9 mouse cellular contexts compared by ENCODE assay signal in the genomic region with DNA sequence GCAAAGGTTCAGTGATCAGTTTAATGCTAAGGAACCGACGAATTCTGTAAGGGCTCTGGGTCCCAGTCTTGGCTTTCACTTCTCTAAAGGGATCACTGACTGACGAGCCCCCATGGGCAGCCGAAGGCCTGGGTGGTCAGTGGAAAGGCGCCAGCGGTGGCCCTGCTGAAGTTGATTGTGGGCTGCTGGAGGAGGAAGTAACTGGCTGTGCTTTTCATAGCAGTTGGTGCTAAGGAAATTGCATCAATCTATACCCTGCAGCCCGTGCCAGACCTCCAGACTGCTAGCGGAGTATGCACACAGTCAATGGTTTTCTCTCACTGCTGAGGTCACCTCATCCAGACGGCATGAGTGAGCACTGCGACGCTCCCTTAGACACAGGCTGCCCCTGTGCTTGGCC. TPM values are rescaled to one million over a fixed set of nuclear protein-coding genes. Genes with fewer than 3 reads are reported as not detected.
DNase-seq lines count a peak whose midpoint lies in the region; ATAC-seq and TF ChIP-seq lines count a peak whose summit lies in the region.
"Had no signal": no experiment of that assay in that cellular context is flagged by ENCODE, and none has a peak within 500 bp of the region (broad histone marks: within the 10 kb centered on the region; RNA-seq: fewer than 3 reads in every experiment).

No protein-coding gene starts in this region.

- H3K4me3 ChIP-seq in E14TG2a.4 (replicated peaks; ENCODE audit: low read length) = peak overlapping the region; percentile 79; the same call in 1 of the 2 replicates
- H3K4me3 ChIP-seq in stomach, embryonic 16.5 days (replicated peaks; ENCODE audit: low read length) = peak overlapping the region; percentile 63

- no peak for TF ChIP-seq CTCF in E14TG2a.4 (conservative IDR thresholded peaks at IDR 0.05; ENCODE audit: low read length)

- H3K36me3 ChIP-seq in E14TG2a.4 (ENCODE audit: insufficient read depth, low read length) = no peaks in the 10 kb centered on the region
- H3K36me3 ChIP-seq in stomach, embryonic 16.5 days (ENCODE audit: control insufficient read depth, insufficient read depth, low read length) = no peaks in the 10 kb centered on the region

- peak overlapping the region; percentile 58; the same call in 1 of the 2 replicates for H3K27ac ChIP-seq in stomach, embryonic 16.5 days (ENCODE audit: low read length)

- H3K4me1 ChIP-seq in E14TG2a.4 (replicated peaks; ENCODE audit: low read depth, low read length) = peaks cover 48% of the 10 kb centered on the region
- H3K4me1 ChIP-seq in stomach, embryonic 16.5 days (ENCODE audit: control insufficient read depth, insufficient read depth, low read length) = peaks cover 14% of the 10 kb centered on the region; the same call in 1 of the 2 replicates

- WGBS in stomach, embryonic 16.5 days = 45% methylated on average over 11 of the region's 11 CpGs

- H3K9me3 ChIP-seq in E14TG2a.4 (ENCODE audit: low read length) = no peaks in the 10 kb centered on the region
- no peaks in the 10 kb centered on the region for H3K9me3 ChIP-seq in stomach, embryonic 16.5 days (replicated peaks; ENCODE audit: control insufficient read depth, low read length)

- peaks cover 80% of the 10 kb centered on the region for H3K27me3 ChIP-seq in E14TG2a.4 (ENCODE audit: insufficient read depth, low read length)
- peaks cover 37% of the 10 kb centered on the region for H3K27me3 ChIP-seq in stomach, embryonic 16.5 days (ENCODE audit: control insufficient read depth, insufficient read depth, low read length)

- peak; percentile 48 for ATAC-seq in megakaryocyte, adult 5-6 weeks (ENCODE audit: poor library complexity, severe bottlenecking)
- ATAC-seq in stomach, embryonic 16.5 days (ENCODE audit: insufficient read depth, low FRiP score) = no peak; the same call in 1 of the 2 replicates

- no peak overlapping the region; the same call in 1 of the 2 replicates for H3K9ac ChIP-seq in stomach, embryonic 16.5 days (ENCODE audit: low read length)

- H3K4me2 ChIP-seq in stomach, embryonic 16.5 days (ENCODE audit: low read depth, low read length) = peak overlapping the region; percentile 97; the same call in 1 of the 2 replicates

- DNase-seq in adrenal gland, adult (ENCODE audit: inconsistent age in 2 of 2, low spot score in 1 of 2) = peak; percentile 46 to 52
- no peak for DNase-seq in adrenal gland, adult 8-10 months
- DNase-seq in heart, adult 18-20 months = peak; percentile 51 to 83
- peak; percentile 29 for DNase-seq in kidney, postnatal 10 days
- DNase-seq in cerebellum, adult 9-11 months = no peak

RNA-seq across cellular contexts. Expression of a gene that starts 1.3 kb away (rescaled TPM):
- total RNA-seq in adrenal gland, adult 8-10 months (2022) = 10 to 100 TPM; 12.8 to 21.0 (median 16.2) TPM
- total RNA-seq in heart, adult 18-20 months (2021) = 10 to 100 TPM; 10.7 to 12.3 TPM
- total RNA-seq in megakaryocyte, adult 5-6 weeks (2015) = 228 and 275 TPM in 2 replicates
- total RNA-seq in megakaryocyte, adult 5-6 weeks (2017) = 275 and 308 TPM in 2 replicates
- 9.1 and 15.2 TPM in 2 replicates for polyA plus RNA-seq in stomach, embryonic 16.5 days (2015; fragmentation: Nextera tagmentation; extraction: Ambion mirVana)

RNA-seq across cellular contexts. Expression of a gene that starts 4.5 kb away (rescaled TPM):
- not detected for total RNA-seq in adrenal gland, adult 8-10 months (2022)
- total RNA-seq in heart, adult 18-20 months (2021) = not detected
- not detected in 2 replicates for total RNA-seq in megakaryocyte, adult 5-6 weeks (2015)
- total RNA-seq in megakaryocyte, adult 5-6 weeks (2017) = not detected in 2 replicates
- not detected in 2 replicates for polyA plus RNA-seq in stomach, embryonic 16.5 days (2015; fragmentation: Nextera tagmentation; extraction: Ambion mirVana)
- polyA plus RNA-seq: erythroblast, embryonic 14.5 days had no signal

RNA-seq across cellular contexts. Expression of a gene that starts 30.8 kb away (rescaled TPM):
- total RNA-seq in adrenal gland, adult 8-10 months (2022) = 100 to 1,000 TPM in 3 of 4 experiments, 10 to 100 TPM in 1; 97.3 to 112 (median 104) TPM
- 100 to 1,000 TPM; 134 to 141 TPM for total RNA-seq in heart, adult 18-20 months (2021)
- 49.7 and 59.4 TPM in 2 replicates for total RNA-seq in megakaryocyte, adult 5-6 weeks (2015)
- 110 and 111 TPM in 2 replicates for total RNA-seq in megakaryocyte, adult 5-6 weeks (2017)
- polyA plus RNA-seq in stomach, embryonic 16.5 days (2015; fragmentation: Nextera tagmentation; extraction: Ambion mirVana) = 33.6 and 41.2 TPM in 2 replicates

Comparison
In these comparisons a context has a peak if more than half of its experiments do, and no peak if none do; other contexts are left out.
1. DNase-seq: peak in adrenal gland, adult (2 of 2), heart, adult 18-20 months (2 of 2) and kidney, postnatal 10 days (single experiment); none in adrenal gland, adult 8-10 months (single experiment) and cerebellum, adult 9-11 months (single experiment).
2. RNA of a gene that starts 1.3 kb away (total RNA-seq): 228 to 308 TPM in megakaryocyte, adult 5-6 weeks; 12.8 to 21.0 TPM in adrenal gland, adult 8-10 months and 10.7 to 12.3 TPM in heart, adult 18-20 months; every median in the first group is over 10 times any median in the second.